Mouse (Mus musculus): ENCODE data around the gene Bcl2l11.

The Bcl2l11 gene

GRCm38 (mm10) chr2:128102086-128102485 is 23.8 kb upstream of the Bcl2l11 start:
- Histone ChIP-seq H3K27me3 (ENCODE audit: insufficient read depth, low read length) (no peaks in the 10 kb centered on the region), H3K36me3 (ENCODE audit: insufficient read depth, low read length) (no peaks in the 10 kb centered on the region), H3K9me3 (ENCODE audit: low read length) (no peaks in the 10 kb centered on the region), H3K4me1 (replicated peaks; ENCODE audit: low read depth, low read length) (peaks cover 11% of the 10 kb centered on the region), H3K4me3 (replicated peaks; ENCODE audit: low read length) (no peak overlapping the region)
- no peak for TF ChIP-seq POU5F1 (IDR thresholded peaks at IDR 0.05; ENCODE audit: borderline replicate concordance, low read length)
- TF ChIP-seq NANOG (IDR thresholded peaks at IDR 0.05; ENCODE audit: borderline replicate concordance, low read length) = no peak
- no peak for TF ChIP-seq CTCF (conservative IDR thresholded peaks at IDR 0.05; ENCODE audit: low read length)

DNA sequence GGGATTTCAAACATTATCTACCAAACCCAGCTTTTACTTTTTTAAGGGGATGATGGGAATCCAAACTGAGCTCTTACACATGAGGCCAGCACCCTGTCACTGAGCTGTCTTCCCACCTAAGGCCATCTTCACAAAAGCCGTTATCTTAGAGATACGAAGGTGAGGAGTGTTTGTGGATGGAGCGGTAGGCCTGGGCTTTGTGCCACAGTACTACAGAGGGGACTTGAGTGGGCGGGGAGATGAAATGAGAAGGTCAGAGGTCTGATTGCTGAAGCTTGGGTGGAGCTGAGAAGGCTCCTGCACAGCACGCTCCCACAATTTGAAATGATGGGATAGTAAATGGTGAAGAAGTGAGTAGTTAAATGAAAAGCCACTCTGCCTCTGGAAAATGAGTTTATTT is 21.0 kb upstream of the Bcl2l11 start:
- no peaks in the 10 kb centered on the region for H3K27me3 ChIP-seq (ENCODE audit: insufficient read depth, low read length)
- peaks cover 11% of the 10 kb centered on the region for H3K4me1 ChIP-seq (replicated peaks; ENCODE audit: low read depth, low read length)
- H3K4me3 ChIP-seq (replicated peaks; ENCODE audit: low read length) = no peak overlapping the region
- H3K9me3 ChIP-seq (ENCODE audit: low read length) = no peaks in the 10 kb centered on the region
- no peaks in the 10 kb centered on the region for H3K36me3 ChIP-seq (ENCODE audit: insufficient read depth, low read length)
- TF ChIP-seq NANOG (IDR thresholded peaks at IDR 0.05; ENCODE audit: borderline replicate concordance, low read length) (no peak), CTCF (conservative IDR thresholded peaks at IDR 0.05; ENCODE audit: low read length) (no peak), POU5F1 (IDR thresholded peaks at IDR 0.05; ENCODE audit: borderline replicate concordance, low read length) (no peak)

GRCm38 (mm10) chr2:128105651-128106050 is 20.2 kb upstream of the Bcl2l11 start:
- TF ChIP-seq POU5F1 (IDR thresholded peaks at IDR 0.05; ENCODE audit: borderline replicate concordance, low read length) (no peak), NANOG (IDR thresholded peaks at IDR 0.05; ENCODE audit: borderline replicate concordance, low read length) (no peak), CTCF (conservative IDR thresholded peaks at IDR 0.05; ENCODE audit: low read length) (no peak)
- H3K36me3 ChIP-seq (ENCODE audit: insufficient read depth, low read length) = no peaks in the 10 kb centered on the region
- H3K9me3 ChIP-seq (ENCODE audit: low read length) = no peaks in the 10 kb centered on the region
- H3K4me1 ChIP-seq (replicated peaks; ENCODE audit: low read depth, low read length) = peaks cover 9% of the 10 kb centered on the region
- no peaks in the 10 kb centered on the region for H3K27me3 ChIP-seq (ENCODE audit: insufficient read depth, low read length)
- H3K4me3 ChIP-seq (replicated peaks; ENCODE audit: low read length) = no peak overlapping the region

DNA sequence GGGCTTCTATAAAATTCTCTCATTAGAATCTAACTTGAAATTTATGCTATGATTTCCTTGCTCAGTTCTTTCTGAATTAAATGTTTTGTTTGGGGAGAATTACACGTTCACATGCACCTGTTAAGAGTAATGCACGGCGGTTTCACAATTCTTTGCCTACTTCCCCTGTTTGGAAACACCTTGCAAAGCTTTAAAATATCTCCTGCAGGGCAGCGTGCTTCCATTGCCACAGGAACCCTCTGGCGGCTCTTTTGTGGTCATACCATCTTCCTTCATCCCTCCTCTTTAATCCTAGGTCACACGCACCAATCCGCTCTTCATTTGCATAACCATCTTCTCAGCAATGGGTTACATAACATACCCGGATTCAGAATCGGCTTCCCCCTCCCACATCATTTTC is 14.3 kb upstream of the Bcl2l11 start:
- TF ChIP-seq CTCF (conservative IDR thresholded peaks at IDR 0.05; ENCODE audit: low read length) (no peak), NANOG (IDR thresholded peaks at IDR 0.05; ENCODE audit: borderline replicate concordance, low read length) (no peak), POU5F1 (IDR thresholded peaks at IDR 0.05; ENCODE audit: borderline replicate concordance, low read length) (no peak)
- Histone ChIP-seq H3K4me3 (replicated peaks; ENCODE audit: low read length) (no peak overlapping the region), H3K36me3 (ENCODE audit: insufficient read depth, low read length) (no peaks in the 10 kb centered on the region)

DNA sequence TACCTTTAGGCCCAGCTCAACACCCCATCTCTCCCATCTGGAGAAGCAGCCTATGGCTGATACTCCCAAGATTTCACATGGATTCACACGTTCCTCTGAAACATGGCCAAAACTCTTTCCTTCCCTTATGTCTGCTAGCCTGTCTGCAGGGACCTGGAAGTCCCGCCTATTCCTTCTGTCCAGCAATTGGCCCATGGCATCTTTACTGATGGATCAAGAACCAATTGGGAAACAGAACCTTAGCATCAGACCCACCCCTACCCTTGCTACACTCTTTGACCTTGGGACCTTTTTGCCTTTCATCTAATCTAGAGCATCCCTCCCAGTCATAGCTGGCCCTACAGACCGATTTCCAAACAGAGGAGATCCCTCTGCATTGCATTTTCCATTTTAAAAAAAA is 11.2 kb upstream of the Bcl2l11 start:
- peaks cover 14% of the 10 kb centered on the region for H3K4me1 ChIP-seq (replicated peaks; ENCODE audit: low read depth, low read length)
- H3K27me3 ChIP-seq (ENCODE audit: insufficient read depth, low read length) = 0 out of 2 replicates have a peak, but pooled peaks cover under 1% of the 10 kb centered on the region
- H3K9me3 ChIP-seq (ENCODE audit: low read length) = no peaks in the 10 kb centered on the region
- H3K4me3 ChIP-seq (replicated peaks; ENCODE audit: low read length) = no peak overlapping the region
- TF ChIP-seq CTCF (conservative IDR thresholded peaks at IDR 0.05; ENCODE audit: low read length) (no peak), NANOG (IDR thresholded peaks at IDR 0.05; ENCODE audit: borderline replicate concordance, low read length) (no peak), POU5F1 (IDR thresholded peaks at IDR 0.05; ENCODE audit: borderline replicate concordance, low read length) (no peak)
- no peaks in the 10 kb centered on the region for H3K36me3 ChIP-seq (ENCODE audit: insufficient read depth, low read length)

More for the DNA sequence above, 14.3 kb upstream of the Bcl2l11 start:
- Histone ChIP-seq H3K9me3 (ENCODE audit: low read length) (no peaks in the 10 kb centered on the region), H3K27me3 (ENCODE audit: insufficient read depth, low read length) (no peaks in the 10 kb centered on the region), H3K4me1 (replicated peaks; ENCODE audit: low read depth, low read length) (peaks cover 14% of the 10 kb centered on the region)

DNA sequence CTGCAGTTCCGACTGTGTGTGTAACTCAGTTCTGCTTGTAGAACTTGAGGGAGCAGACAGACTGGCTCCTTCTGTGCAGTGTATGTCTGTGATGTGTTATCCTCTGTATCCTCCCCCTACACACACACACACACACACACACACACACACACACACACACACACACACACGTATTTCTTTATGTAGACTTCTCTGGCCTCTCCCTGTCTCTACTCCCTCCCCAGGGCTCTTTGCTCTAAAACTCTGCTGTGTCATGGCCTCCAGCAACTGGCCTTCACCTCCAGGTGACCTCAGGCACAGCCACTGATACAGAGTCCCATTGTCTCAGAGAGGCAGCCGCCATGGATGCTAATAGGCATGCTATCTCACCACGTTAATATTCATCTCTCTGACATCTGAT is 10.3 kb upstream of the Bcl2l11 start:
- Histone ChIP-seq H3K4me1 (replicated peaks; ENCODE audit: low read depth, low read length) (peaks cover 14% of the 10 kb centered on the region), H3K9me3 (ENCODE audit: low read length) (no peaks in the 10 kb centered on the region), H3K36me3 (ENCODE audit: insufficient read depth, low read length) (no peaks in the 10 kb centered on the region), H3K27me3 (ENCODE audit: insufficient read depth, low read length) (0 out of 2 replicates have a peak, but pooled peaks cover 5% of the 10 kb centered on the region), H3K4me3 (replicated peaks; ENCODE audit: low read length) (no peak overlapping the region)
- no peak for TF ChIP-seq POU5F1 (IDR thresholded peaks at IDR 0.05; ENCODE audit: borderline replicate concordance, low read length)
- TF ChIP-seq CTCF (conservative IDR thresholded peaks at IDR 0.05; ENCODE audit: low read length) = no peak
- no peak for TF ChIP-seq NANOG (IDR thresholded peaks at IDR 0.05; ENCODE audit: borderline replicate concordance, low read length)

- peaks cover 21% of the 10 kb centered on the region for H3K4me1 ChIP-seq (replicated peaks; ENCODE audit: low read depth, low read length)
- no peaks in the 10 kb centered on the region for H3K9me3 ChIP-seq (ENCODE audit: low read length)
- TF ChIP-seq POU5F1 (IDR thresholded peaks at IDR 0.05; ENCODE audit: borderline replicate concordance, low read length) = no peak
- no peak for TF ChIP-seq CTCF (conservative IDR thresholded peaks at IDR 0.05; ENCODE audit: low read length)
- TF ChIP-seq NANOG (IDR thresholded peaks at IDR 0.05; ENCODE audit: borderline replicate concordance, low read length) = no peak
- peaks cover 16% of the 10 kb centered on the region for H3K27me3 ChIP-seq (ENCODE audit: insufficient read depth, low read length)
- H3K4me3 ChIP-seq (replicated peaks; ENCODE audit: low read length) = no peak overlapping the region
- no peaks in the 10 kb centered on the region for H3K36me3 ChIP-seq (ENCODE audit: insufficient read depth, low read length)
Measured at GRCm38 (mm10) chr2:128117605-128118004, 8.2 kb upstream of the Bcl2l11 start.

GRCm38 (mm10) chr2:128118971-128119370 is 6.9 kb upstream of the Bcl2l11 start:
- H3K36me3 ChIP-seq (ENCODE audit: insufficient read depth, low read length) = no peaks in the 10 kb centered on the region
- TF ChIP-seq CTCF (conservative IDR thresholded peaks at IDR 0.05; ENCODE audit: low read length) (no peak), POU5F1 (IDR thresholded peaks at IDR 0.05; ENCODE audit: borderline replicate concordance, low read length) (no peak), NANOG (IDR thresholded peaks at IDR 0.05; ENCODE audit: borderline replicate concordance, low read length) (no peak)
- peaks cover 30% of the 10 kb centered on the region for H3K27me3 ChIP-seq (ENCODE audit: insufficient read depth, low read length)
- no peak overlapping the region for H3K4me3 ChIP-seq (replicated peaks; ENCODE audit: low read length)
- H3K9me3 ChIP-seq (ENCODE audit: low read length) = no peaks in the 10 kb centered on the region
- peaks cover 35% of the 10 kb centered on the region for H3K4me1 ChIP-seq (replicated peaks; ENCODE audit: low read depth, low read length)

DNA sequence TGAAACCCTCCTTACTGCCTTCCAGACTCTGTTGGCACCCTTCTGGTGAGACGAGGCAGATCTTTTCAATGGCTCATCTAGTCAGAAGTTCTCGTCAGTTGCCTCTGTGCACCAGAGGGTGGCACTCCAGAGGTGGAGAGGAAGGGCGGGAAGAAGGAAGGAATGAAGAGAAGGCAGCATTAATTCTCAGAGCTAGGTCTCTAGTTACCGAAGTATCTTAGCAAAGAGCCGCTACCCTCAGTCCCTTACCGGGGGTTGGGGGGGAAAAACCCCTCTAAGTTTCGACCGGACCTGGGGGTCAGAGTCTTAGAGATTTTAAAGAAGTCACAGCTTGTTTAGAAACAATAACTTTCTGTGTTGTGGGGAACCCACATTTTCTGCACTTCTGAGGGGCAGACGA is 3.3 kb upstream of the Bcl2l11 start:
- H3K9me3 ChIP-seq (ENCODE audit: low read length) = no peaks in the 10 kb centered on the region
- TF ChIP-seq CTCF (conservative IDR thresholded peaks at IDR 0.05; ENCODE audit: low read length) = peak; percentile 52
- TF ChIP-seq NANOG (IDR thresholded peaks at IDR 0.05; ENCODE audit: borderline replicate concordance, low read length) = no peak
- peak overlapping the region; percentile 90 for H3K4me3 ChIP-seq (replicated peaks; ENCODE audit: low read length)
- H3K36me3 ChIP-seq (ENCODE audit: insufficient read depth, low read length) = no peaks in the 10 kb centered on the region
- peaks cover 58% of the 10 kb centered on the region for H3K27me3 ChIP-seq (ENCODE audit: insufficient read depth, low read length)
- H3K4me1 ChIP-seq (replicated peaks; ENCODE audit: low read depth, low read length) = peaks cover 36% of the 10 kb centered on the region

Measured in E14TG2a.4 (cell line).